Mouse (Mus musculus): ENCODE data around the gene Samd4b. TPM values are rescaled to one million over a fixed set of nuclear protein-coding genes. Genes with fewer than 3 reads are reported as not detected.
A peak's percentile ranks its signal among the peaks of the same experiment; 100 is the strongest.

Samd4b gene
- polyA plus RNA-seq, 2 experiments: 4.5 to 12.0 TPM

- H3K9ac ChIP-seq (replicated peaks): no peak overlapping the region
- H3K4me1 ChIP-seq (replicated peaks; ENCODE audit: control insufficient read depth in 2 of 2, insufficient read depth in 2 of 2, low read length in 1 of 2): peaks cover 24 to 60% of the 10 kb centered on the region in 2 experiments
- no peaks in the 10 kb centered on the region for H3K27me3 ChIP-seq (ENCODE audit: control insufficient read depth, insufficient read depth, low read length)
- DNase-seq (ENCODE audit: low read depth in 3 of 3, low spot score in 3 of 3) (no peak), ATAC-seq (ENCODE audit: insufficient read depth) (no peak)
- no peak overlapping the region for H3K4me3 ChIP-seq (ENCODE audit: insufficient read depth in 1 of 2, low read depth in 2 of 2, low read length in 2 of 2)
- 0 out of 2 replicates have a peak, but pooled peaks cover 2% of the 10 kb centered on the region for H3K36me3 ChIP-seq (replicated peaks; ENCODE audit: control insufficient read depth, insufficient read depth, low read depth)
- no peak overlapping the region for H3K4me2 ChIP-seq (ENCODE audit: low read depth)
- H3K9me3 ChIP-seq (ENCODE audit: control insufficient read depth, low read length): no peaks in the 10 kb centered on the region
- no peak for TF ChIP-seq CTCF (IDR thresholded peaks at IDR 0.05; ENCODE audit: low read depth)
- TF ChIP-seq EP300 (IDR thresholded peaks at IDR 0.05; ENCODE audit: low read depth): no peak
- 55% methylated on average over 14 of the region's 14 CpGs for WGBS (ENCODE audit: insufficient replicate concordance)
- no peak overlapping the region for H3K27ac ChIP-seq
Measured at GRCm38 (mm10) chr7:28593206-28594111, 4.5 kb downstream of the Samd4b start.

- TF ChIP-seq CTCF (IDR thresholded peaks at IDR 0.05; ENCODE audit: low read depth): no peak
- TF ChIP-seq EP300 (IDR thresholded peaks at IDR 0.05; ENCODE audit: low read depth): no peak
- Histone ChIP-seq H3K36me3 (replicated peaks; ENCODE audit: control insufficient read depth, insufficient read depth, low read depth) (0 out of 2 replicates have a peak, but pooled peaks cover 2% of the 10 kb centered on the region), H3K4me1 (replicated peaks; ENCODE audit: control insufficient read depth in 2 of 2, insufficient read depth in 2 of 2, low read length in 1 of 2) (peaks cover 24 to 57% of the 10 kb centered on the region in 2 experiments), H3K4me2 (ENCODE audit: low read depth) (no peak overlapping the region), H3K9me3 (ENCODE audit: control insufficient read depth, low read length) (no peaks in the 10 kb centered on the region), H3K9ac (replicated peaks) (no peak overlapping the region), H3K27ac (no peak overlapping the region), H3K4me3 (ENCODE audit: insufficient read depth in 1 of 2, low read depth in 2 of 2, low read length in 2 of 2) (no peak overlapping the region), H3K27me3 (ENCODE audit: control insufficient read depth, insufficient read depth, low read length) (no peaks in the 10 kb centered on the region)
- ATAC-seq (ENCODE audit: insufficient read depth) (no peak), DNase-seq (ENCODE audit: low read depth in 3 of 3, low spot score in 3 of 3) (no peak)
- 64% methylated on average over 1 of the region's 1 CpGs for WGBS (ENCODE audit: insufficient replicate concordance)
Measured at GRCm38 (mm10) chr7:28591862-28592261, 6.1 kb downstream of the Samd4b start.

GRCm38 (mm10) chr7:28587644-28588043 is 10.3 kb downstream of the Samd4b start:
- H3K27me3 ChIP-seq (ENCODE audit: control insufficient read depth, insufficient read depth, low read length): no peaks in the 10 kb centered on the region
- H3K9me3 ChIP-seq (ENCODE audit: control insufficient read depth, low read length): no peaks in the 10 kb centered on the region
- ATAC-seq (ENCODE audit: insufficient read depth) (no peak), DNase-seq (ENCODE audit: low read depth in 3 of 3, low spot score in 3 of 3) (no peak)
- no peak overlapping the region for H3K27ac ChIP-seq
- no peak overlapping the region for H3K4me3 ChIP-seq (ENCODE audit: insufficient read depth in 1 of 2, low read depth in 2 of 2, low read length in 2 of 2)
- peaks cover 44 to 71% of the 10 kb centered on the region in 2 experiments for H3K4me1 ChIP-seq (replicated peaks; ENCODE audit: control insufficient read depth in 2 of 2, insufficient read depth in 2 of 2, low read length in 1 of 2)
- no peaks in the 10 kb centered on the region for H3K36me3 ChIP-seq (replicated peaks; ENCODE audit: control insufficient read depth, insufficient read depth, low read depth)
- H3K4me2 ChIP-seq (ENCODE audit: low read depth): no peak overlapping the region
- no peak overlapping the region for H3K9ac ChIP-seq (replicated peaks)
- no peak for TF ChIP-seq CTCF (IDR thresholded peaks at IDR 0.05; ENCODE audit: low read depth)
- TF ChIP-seq EP300 (IDR thresholded peaks at IDR 0.05; ENCODE audit: low read depth): no peak

- no peak for DNase-seq (ENCODE audit: low read depth in 3 of 3, low spot score in 3 of 3)
- WGBS (ENCODE audit: insufficient replicate concordance): 74% methylated on average over 6 of the region's 6 CpGs
- Histone ChIP-seq H3K4me3 (ENCODE audit: insufficient read depth in 1 of 2, low read depth in 2 of 2, low read length in 2 of 2) (no peak overlapping the region), H3K27ac (no peak overlapping the region), H3K4me1 (replicated peaks; ENCODE audit: control insufficient read depth in 2 of 2, insufficient read depth in 2 of 2, low read length in 1 of 2) (peaks cover 47 to 71% of the 10 kb centered on the region in 2 experiments), H3K36me3 (replicated peaks; ENCODE audit: control insufficient read depth, insufficient read depth, low read depth) (no peaks in the 10 kb centered on the region), H3K27me3 (ENCODE audit: control insufficient read depth, insufficient read depth, low read length) (no peaks in the 10 kb centered on the region), H3K9ac (replicated peaks) (no peak overlapping the region), H3K4me2 (ENCODE audit: low read depth) (no peak overlapping the region), H3K9me3 (ENCODE audit: control insufficient read depth, low read length) (no peaks in the 10 kb centered on the region)
- TF ChIP-seq EP300 (IDR thresholded peaks at IDR 0.05; ENCODE audit: low read depth): no peak
- TF ChIP-seq CTCF (IDR thresholded peaks at IDR 0.05; ENCODE audit: low read depth): no peak
- ATAC-seq (ENCODE audit: insufficient read depth): no peak
Measured at GRCm38 (mm10) chr7:28586663-28587411, 11.1 kb downstream of the Samd4b start.

- Histone ChIP-seq H3K4me2 (ENCODE audit: low read depth) (peak overlapping the region; percentile 76), H3K9ac (replicated peaks) (peak overlapping the region; percentile 47; the same call in 1 of the 2 replicates), H3K27me3 (ENCODE audit: control insufficient read depth, insufficient read depth, low read length) (no peaks in the 10 kb centered on the region), H3K4me3 (ENCODE audit: insufficient read depth in 1 of 2, low read depth in 2 of 2, low read length in 2 of 2) (no peak overlapping the region), H3K9me3 (ENCODE audit: control insufficient read depth, low read length) (no peaks in the 10 kb centered on the region), H3K27ac (peak overlapping the region; percentile 95), H3K36me3 (replicated peaks; ENCODE audit: control insufficient read depth, insufficient read depth, low read depth) (no peaks in the 10 kb centered on the region; the same call in 1 of the 2 replicates), H3K4me1 (replicated peaks; ENCODE audit: control insufficient read depth in 2 of 2, insufficient read depth in 2 of 2, low read length in 1 of 2) (peaks cover 58 to 72% of the 10 kb centered on the region in 2 experiments)
- ATAC-seq (ENCODE audit: insufficient read depth) (no peak), DNase-seq (ENCODE audit: low read depth in 3 of 3, low spot score in 3 of 3) (no peak)
- TF ChIP-seq EP300 (IDR thresholded peaks at IDR 0.05; ENCODE audit: low read depth): no peak
- TF ChIP-seq CTCF (IDR thresholded peaks at IDR 0.05; ENCODE audit: low read depth): no peak
- WGBS (ENCODE audit: insufficient replicate concordance): 68% methylated on average over 6 of the region's 6 CpGs
Measured at GRCm38 (mm10) chr7:28585001-28585400, 12.9 kb downstream of the Samd4b start.
